Comparison of ENCODE assay signal across 8 mouse cellular contexts in genomic region chr8:22165251-22166079, GRCm38 (mm10). TPM values are rescaled to one million over a fixed set of nuclear protein-coding genes. Genes with fewer than 3 reads are reported as not detected.
DNase-seq lines count a peak whose midpoint lies in the region; ATAC-seq lines count a peak whose summit lies in the region.

No protein-coding gene starts in this region.

- peak overlapping the region; percentile 57 for H3K9ac ChIP-seq in kidney, embryonic 14.5 days (ENCODE audit: low read depth, low read length)

- peak; percentile 18 for ATAC-seq in kidney, embryonic 14.5 days (ENCODE audit: low FRiP score, low TSS enrichment)
- peak; percentile 30 for ATAC-seq in activated CD4-positive, CD25-positive, alpha-beta regulatory T cell, adult 4 months
- peak; percentile 27 to 46; a peak in 2 of 4 replicates for ATAC-seq in hematopoietic stem cell, adult 5-6 weeks (replicated peaks in 1 of 2; ENCODE audit: insufficient read depth in 1 of 2, low FRiP score in 2 of 2, low TSS enrichment in 1 of 2, low read depth in 1 of 2, poor library complexity in 2 of 2, severe bottlenecking in 2 of 2)
- peak; percentile 21 for ATAC-seq in megakaryocyte progenitor cell, adult 5-6 weeks (replicated peaks; ENCODE audit: poor library complexity)

- peak overlapping the region; percentile 55; the same call in 1 of the 2 replicates for H3K27ac ChIP-seq in kidney, embryonic 14.5 days (ENCODE audit: low read depth, low read length)

- peaks cover 16% of the 10 kb centered on the region for H3K36me3 ChIP-seq in kidney, embryonic 14.5 days (ENCODE audit: control insufficient read depth, insufficient read depth, low read length)

- intact Hi-C loops in left cerebral cortex, postnatal 10 days (cut with DNase I), result loop anchor here (5.0 kb wide), 1 partner anchor 173 kb away; no protein-coding TSS in a partner anchor

- H3K4me2 ChIP-seq in kidney, embryonic 14.5 days (replicated peaks; ENCODE audit: low read depth, low read length), result peak overlapping the region; percentile 64

- H3K9me3 ChIP-seq in kidney, embryonic 14.5 days (ENCODE audit: control insufficient read depth, low read length), result no peaks in the 10 kb centered on the region

- H3K4me1 ChIP-seq in kidney, embryonic 14.5 days (ENCODE audit: control insufficient read depth, insufficient read depth, low read length), result no peaks in the 10 kb centered on the region

- WGBS in kidney, embryonic 14.5 days, result 41% methylated on average over 10 of the region's 10 CpGs

- peak overlapping the region; percentile 65 for H3K4me3 ChIP-seq in kidney, embryonic 14.5 days (ENCODE audit: low read length)

- H3K27me3 ChIP-seq in kidney, embryonic 14.5 days (ENCODE audit: control insufficient read depth, insufficient read depth, low read length), result no peaks in the 10 kb centered on the region

- DNase-seq in kidney, postnatal 10 days, result no peak
- DNase-seq in left cerebral cortex, postnatal 10 days (ENCODE audit: extremely low spot score in 1 of 2, low spot score in 2 of 2), result no peak
- DNase-seq in spleen, postnatal 36 days (ENCODE audit: low spot score in 2 of 2), result no peak
- DNase-seq in lung, postnatal 14 days, result no peak

RNA-seq across cellular contexts. Expression of gene Nek3, which starts 0.8 kb away (rescaled TPM):
- 4.7 and 6.8 TPM in 2 replicates for polyA plus RNA-seq in kidney, embryonic 14.5 days (2014; fragmentation: Nextera tagmentation; extraction: Ambion mirVana)
- polyA plus RNA-seq in activated CD4-positive, CD25-positive, alpha-beta regulatory T cell, adult 4 months (2017; shearing (Covaris generic)), result 1 to 10 TPM; 4.6 to 6.1 TPM
- total RNA-seq in hematopoietic stem cell, adult 5-6 weeks (2017), result 3.7 and 5.1 TPM in 2 replicates
- total RNA-seq in megakaryocyte progenitor cell, adult 5-6 weeks (2015), result 2.3 and 3.7 TPM in 2 replicates
- 2.8 and 5.0 TPM in 2 replicates for total RNA-seq in megakaryocyte progenitor cell, adult 5-6 weeks (2017)
- total RNA-seq in left cerebral cortex, postnatal 10 days (2021), result 1 to 10 TPM; 2.6 TPM

RNA-seq across cellular contexts. Expression of gene Ckap2, which starts 20.2 kb away (rescaled TPM):
- 37.8 and 47.7 TPM in 2 replicates for polyA plus RNA-seq in kidney, embryonic 14.5 days (2014; fragmentation: Nextera tagmentation; extraction: Ambion mirVana)
- 10 to 100 TPM; 13.3 to 14.9 TPM for polyA plus RNA-seq in activated CD4-positive, CD25-positive, alpha-beta regulatory T cell, adult 4 months (2017; shearing (Covaris generic))
- 40.8 and 50.3 TPM in 2 replicates for total RNA-seq in hematopoietic stem cell, adult 5-6 weeks (2017)
- 44.7 and 46.0 TPM in 2 replicates for total RNA-seq in megakaryocyte progenitor cell, adult 5-6 weeks (2015)
- total RNA-seq in megakaryocyte progenitor cell, adult 5-6 weeks (2017), result 33.6 and 36.4 TPM in 2 replicates
- total RNA-seq in left cerebral cortex, postnatal 10 days (2021), result 1 to 10 TPM; 2.2 to 2.4 TPM

RNA-seq across cellular contexts. Expression of gene Vps36, which starts 27.1 kb away (rescaled TPM):
- 39.0 and 40.0 TPM in 2 replicates for polyA plus RNA-seq in kidney, embryonic 14.5 days (2014; fragmentation: Nextera tagmentation; extraction: Ambion mirVana)
- polyA plus RNA-seq in activated CD4-positive, CD25-positive, alpha-beta regulatory T cell, adult 4 months (2017; shearing (Covaris generic)), result 10 to 100 TPM; 30.5 to 41.2 TPM
- 55.0 and 68.1 TPM in 2 replicates for total RNA-seq in hematopoietic stem cell, adult 5-6 weeks (2017)
- total RNA-seq in megakaryocyte progenitor cell, adult 5-6 weeks (2015), result 37.9 and 44.6 TPM in 2 replicates
- total RNA-seq in megakaryocyte progenitor cell, adult 5-6 weeks (2017), result 43.3 and 45.3 TPM in 2 replicates
- 10 to 100 TPM; 41.1 to 41.5 TPM for total RNA-seq in left cerebral cortex, postnatal 10 days (2021)

RNA-seq across cellular contexts. Expression of gene Nek5, which starts 40.6 kb away (rescaled TPM):
- polyA plus RNA-seq in kidney, embryonic 14.5 days (2014; fragmentation: Nextera tagmentation; extraction: Ambion mirVana), result 0.10 TPM in 1 of 2 replicates, not detected in the other
- under 1 TPM in 1 of 2 experiments, not detected in 1; 0.22 TPM for polyA plus RNA-seq in activated CD4-positive, CD25-positive, alpha-beta regulatory T cell, adult 4 months (2017; shearing (Covaris generic))
- not detected in 2 replicates for total RNA-seq in hematopoietic stem cell, adult 5-6 weeks (2017)
- total RNA-seq in megakaryocyte progenitor cell, adult 5-6 weeks (2015), result not detected in 2 replicates
- not detected in 2 replicates for total RNA-seq in megakaryocyte progenitor cell, adult 5-6 weeks (2017)
- total RNA-seq in left cerebral cortex, postnatal 10 days (2021), result under 1 TPM in 1 of 2 experiments, not detected in 1; 0.66 TPM

Comparison
In these comparisons a context has a peak if more than half of its experiments do, and no peak if none do; other contexts are left out.
1. RNA of gene Ckap2, which starts 20.2 kb away (total RNA-seq): 33.6 to 46.0 TPM in megakaryocyte progenitor cell, adult 5-6 weeks and 40.8 to 50.3 TPM in hematopoietic stem cell, adult 5-6 weeks; 2.2 to 2.4 TPM in left cerebral cortex, postnatal 10 days; every median in the first group is over 10 times any median in the second.
2. Peak in every context shown above with its lines, with median percentiles within 50 percentile points of each other: ATAC-seq.